Mouse (Mus musculus): ENCODE data around the gene Gm49318.

DNA sequence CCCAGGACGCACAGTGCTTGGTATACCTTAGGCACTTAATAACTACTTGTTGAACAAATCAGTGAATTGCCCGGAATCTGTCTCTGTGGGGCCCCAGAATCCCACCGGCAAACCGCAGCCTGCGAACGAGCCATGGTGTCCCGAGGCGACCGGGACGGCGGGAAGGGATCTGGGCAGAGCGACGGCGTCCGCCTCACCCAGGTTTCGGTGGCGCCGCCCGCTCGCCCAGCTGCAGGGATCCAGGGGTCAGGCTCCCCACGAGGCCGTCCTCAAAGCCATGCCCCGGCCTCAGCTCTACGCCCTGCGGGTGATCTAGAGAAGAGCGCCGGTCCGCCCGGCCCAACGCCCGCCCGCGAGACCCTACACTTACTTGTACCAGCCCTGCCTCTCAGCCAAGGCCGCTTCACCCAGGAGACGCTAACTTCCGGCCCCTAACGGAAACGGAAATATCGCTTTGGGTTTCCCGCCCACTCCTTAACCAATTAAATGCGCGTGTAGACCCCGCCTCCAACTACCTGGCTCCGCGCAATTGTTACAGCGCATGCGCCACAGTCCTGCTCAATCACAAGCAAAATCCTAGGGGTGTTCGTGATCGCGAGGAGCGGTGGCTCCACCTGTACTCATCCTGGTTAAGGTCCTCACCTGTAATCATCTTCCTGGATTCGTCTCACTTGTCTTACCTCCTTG lies 45.8 kb upstream of the Gm49318 start, which contains the start of gene Elof1:
- TF ChIP-seq CTCF (IDR thresholded peaks at IDR 0.05; ENCODE audit: control insufficient read depth, insufficient read depth, insufficient replicate concordance, low read depth, low read length) (no peak), POLR2A (IDR thresholded peaks at IDR 0.05; ENCODE audit: control insufficient read depth, low read depth, low read length) (peak; percentile 95)
